Mouse (Mus musculus) G1E (cell line): ENCODE measurements at regions not wholly inside any gene's neighbourhood (a gene's known extent, or its start where the extent isn't known, plus 50 kb on each side); places are given as distances from the start of the nearest gene placed in this dataset.

Source experiments
- CTCF ChIP-seq: IDR thresholded peaks from 2 replicates; pipeline ENCODE4 v1.5.1; 2012; ENCODE audit warnings: low read depth, low read length, inconsistent platforms, mixed read lengths
- GATA1 ChIP-seq: IDR thresholded peaks from 2 replicates; pipeline ENCODE4 v1.6.1; 2012; ENCODE audit warnings: borderline replicate concordance, low read length, inconsistent platforms, mixed read lengths

- TF ChIP-seq CTCF: no peak
- no peak for TF ChIP-seq GATA1
Observed at GRCm38 (mm10) chr2:45647846-45648245, 530.7 kb upstream of the Zeb2 start.
